Mouse (Mus musculus) lung, adult 2 months (tissue): ENCODE results near the gene Chrdl1. TPM values are rescaled to one million over a fixed set of nuclear protein-coding genes. Genes with fewer than 3 reads are reported as not detected.
A peak's percentile ranks its signal among the peaks of the same experiment; 100 is the strongest.

ENCODE experiments used
- DNase-seq: peaks from one replicate; pipeline ENCODE4 v3.0.0; 2022
- H3K4me1 ChIP-seq: fragments of 200-500 bp; 2 replicates; pipeline ENCODE4 v1.6.1; 2011; ENCODE audit warnings: low read length; ENCODE audit not compliant: control insufficient read depth, insufficient read depth
- H3K4me3 ChIP-seq: fragments of 200-500 bp; replicated peaks from 2 replicates; pipeline ENCODE3; 2011; ENCODE audit warnings: low read depth, mild to moderate bottlenecking, control low read depth, low read length; ENCODE audit errors: extremely low read depth
- CTCF ChIP-seq: fragments of 200-500 bp; IDR thresholded peaks from 2 replicates; pipeline ENCODE4 v1.5.1; 2011; ENCODE audit warnings: mild to moderate bottlenecking, low read length, control low read depth; ENCODE audit not compliant: insufficient read depth
- POLR2A ChIP-seq: fragments of 200-500 bp; IDR thresholded peaks from 2 replicates; pipeline ENCODE4 v1.6.1; 2011; ENCODE audit warnings: low read depth, mild to moderate bottlenecking, control low read depth, low read length, borderline replicate concordance; ENCODE audit errors: extremely low read depth
- WGBS: fragments of 180-500 bp; shearing (Covaris S2); methylation state at CpG from one replicate; pipeline ENCODE4 v1.1.7; 2018; 5-methylcytosine and 5-hydroxymethylcytosine counted together
- polyA plus RNA-seq: library from polyadenylated mRNA; depleted of rRNA; stranded (reverse); fragments of >200 nt; gene quantifications from 2 replicates; pipeline ENCODE4 v1.2.3, GENCODE M21; 2012; rRNA removed

Gene Chrdl1
- polyA plus RNA-seq, 1 experiment, result 12.8 TPM

- no peak for DNase-seq
- TF ChIP-seq POLR2A, result no peak
- TF ChIP-seq CTCF, result no peak
- WGBS, result 85% methylated on average over 4 of the region's 4 CpGs
- Histone ChIP-seq H3K4me1 (no peaks in the 10 kb centered on the region), H3K4me3 (no peak overlapping the region)
These were observed 57.4 kb downstream of the Chrdl1 start for GRCm38 (mm10) chrX:143336661-143337060.

GRCm38 (mm10) chrX:143335846-143336245, 58.2 kb downstream of the Chrdl1 start:
- Histone ChIP-seq H3K4me3 (no peak overlapping the region), H3K4me1 (no peaks in the 10 kb centered on the region)
- 49% methylated on average over 5 of the region's 5 CpGs for WGBS
- TF ChIP-seq POLR2A, result no peak
- no peak for TF ChIP-seq CTCF
- no peak for DNase-seq

GRCm38 (mm10) chrX:143313166-143313565, 80.9 kb downstream of the Chrdl1 start:
- H3K4me1 ChIP-seq, result no peaks in the 10 kb centered on the region
- 64% methylated on average over 3 of the region's 3 CpGs for WGBS
- H3K4me3 ChIP-seq, result no peak overlapping the region
- DNase-seq, result no peak
- TF ChIP-seq CTCF (no peak), POLR2A (no peak)

DNA sequence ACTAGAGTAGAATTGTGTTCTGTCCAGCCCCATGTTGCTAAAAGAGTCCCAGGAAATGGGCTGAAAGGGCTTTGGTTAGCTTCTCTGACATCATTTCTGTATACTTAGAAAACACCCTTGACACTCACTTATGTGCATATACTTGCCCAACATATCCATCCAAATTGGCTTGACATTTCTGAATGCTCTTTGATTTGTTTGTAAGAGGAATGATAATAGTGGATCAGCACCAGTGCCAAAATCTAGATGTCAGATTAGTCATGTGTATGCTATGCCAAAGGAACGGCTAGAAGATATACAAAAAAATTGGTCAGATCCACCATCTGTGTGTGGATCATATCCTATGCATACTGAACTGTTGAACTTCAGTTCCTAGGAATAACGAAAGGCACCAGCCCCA, 99.3 kb downstream of the Chrdl1 start:
- DNase-seq, result no peak
- Histone ChIP-seq H3K4me3 (no peak overlapping the region), H3K4me1 (no peaks in the 10 kb centered on the region)
- 81% methylated on average over 2 of the region's 2 CpGs for WGBS
- TF ChIP-seq CTCF (no peak), POLR2A (no peak)

GRCm38 (mm10) chrX:143275202-143275601, 118.9 kb downstream of the Chrdl1 start:
- DNase-seq, result peak; percentile 10
- TF ChIP-seq CTCF (peak; percentile 45), POLR2A (no peak)
- WGBS, result 43% methylated on average over 5 of the region's 5 CpGs
- H3K4me1 ChIP-seq, result no peaks in the 10 kb centered on the region
- H3K4me3 ChIP-seq, result no peak overlapping the region

GRCm38 (mm10) chrX:143250709-143251108, 143.4 kb downstream of the Chrdl1 start:
- TF ChIP-seq POLR2A (no peak), CTCF (no peak)
- no peak for DNase-seq
- Histone ChIP-seq H3K4me3 (no peak overlapping the region), H3K4me1 (no peaks in the 10 kb centered on the region)

Other genes starting within 250 kb of the Chrdl1 start
- 0.09 and 0.17 TPM in 2 replicates for gene Pak3, start 124.3 kb upstream of the Chrdl1 start, polyA plus RNA-seq